Mouse (Mus musculus): ENCODE results near the gene Cyb5r3. TPM values are rescaled to one million over a fixed set of nuclear protein-coding genes. Genes with fewer than 3 reads are reported as not detected.
A peak's percentile ranks its signal among the peaks of the same experiment; 100 is the strongest.

The Cyb5r3 gene
- polyA plus RNA-seq, 1 experiment from 2014 or later, result 187 TPM

DNA sequence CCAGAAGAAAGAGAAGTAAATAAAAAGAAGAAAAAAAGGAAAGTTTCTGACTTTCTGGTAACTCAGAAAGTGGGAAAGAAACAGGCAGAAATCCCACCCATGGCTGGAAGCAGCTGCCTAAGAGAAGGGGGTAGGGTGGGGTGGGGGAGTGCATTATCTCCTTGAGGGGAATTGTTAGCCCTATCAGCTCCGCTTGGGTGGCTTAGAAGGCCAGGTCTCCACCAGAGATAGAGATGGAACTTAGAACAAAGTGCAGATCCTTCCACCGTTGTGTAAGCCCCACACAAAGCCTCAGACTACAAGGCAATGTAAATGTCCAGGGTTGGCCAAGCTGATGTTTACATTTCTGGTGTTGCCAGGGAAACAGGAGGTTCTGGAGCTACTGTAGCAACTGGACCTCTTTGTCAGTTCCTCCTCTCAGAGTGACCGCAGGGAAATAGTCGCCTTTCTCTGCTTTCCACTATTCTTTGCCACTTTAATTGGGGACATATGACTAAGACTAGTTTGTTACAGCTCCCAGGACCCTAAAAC is 9.5 kb upstream of the Cyb5r3 start:
- Histone ChIP-seq H3K4me3 (no peak overlapping the region), H3K4me1 (peaks cover 7% of the 10 kb centered on the region; the same call in 1 of the 2 replicates), H3K27me3 (ENCODE audit: poor library complexity, severe bottlenecking) (no peaks in the 10 kb centered on the region), H3K9me3 (no peaks in the 10 kb centered on the region), H3K27ac (no peak overlapping the region), H3K36me3 (replicated peaks) (no peaks in the 10 kb centered on the region)
- no peak for DNase-seq (ENCODE audit: extremely low spot score, low spot score)
- 62% methylated on average over 4 of the region's 4 CpGs for WGBS

DNA sequence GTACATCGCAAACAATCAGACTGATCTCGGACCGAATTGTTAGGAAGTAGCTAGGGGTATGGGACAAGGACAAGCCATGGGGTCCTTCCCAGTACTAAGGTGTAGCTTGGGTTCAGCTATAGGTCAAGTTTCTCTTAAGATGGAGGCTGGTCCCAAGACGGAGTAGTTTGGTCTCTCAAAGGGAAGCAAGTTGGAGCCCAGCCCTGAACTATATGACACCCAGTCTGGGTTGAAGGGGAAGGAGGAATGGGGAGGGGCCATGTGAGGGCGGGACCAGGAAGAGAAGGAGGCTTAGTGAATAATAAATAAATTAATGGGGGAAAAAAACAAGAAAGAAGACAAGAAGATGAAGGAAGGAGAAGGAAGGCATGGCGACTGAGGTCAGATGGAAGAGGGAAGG is 7.6 kb upstream of the Cyb5r3 start:
- Histone ChIP-seq H3K27ac (no peak overlapping the region), H3K9me3 (no peaks in the 10 kb centered on the region), H3K36me3 (replicated peaks) (no peaks in the 10 kb centered on the region), H3K27me3 (ENCODE audit: poor library complexity, severe bottlenecking) (no peaks in the 10 kb centered on the region), H3K4me3 (no peak overlapping the region), H3K4me1 (peaks cover 7% of the 10 kb centered on the region; the same call in 1 of the 2 replicates)
- no peak for DNase-seq (ENCODE audit: extremely low spot score, low spot score)
- WGBS, result 84% methylated on average over 6 of the region's 6 CpGs

DNA sequence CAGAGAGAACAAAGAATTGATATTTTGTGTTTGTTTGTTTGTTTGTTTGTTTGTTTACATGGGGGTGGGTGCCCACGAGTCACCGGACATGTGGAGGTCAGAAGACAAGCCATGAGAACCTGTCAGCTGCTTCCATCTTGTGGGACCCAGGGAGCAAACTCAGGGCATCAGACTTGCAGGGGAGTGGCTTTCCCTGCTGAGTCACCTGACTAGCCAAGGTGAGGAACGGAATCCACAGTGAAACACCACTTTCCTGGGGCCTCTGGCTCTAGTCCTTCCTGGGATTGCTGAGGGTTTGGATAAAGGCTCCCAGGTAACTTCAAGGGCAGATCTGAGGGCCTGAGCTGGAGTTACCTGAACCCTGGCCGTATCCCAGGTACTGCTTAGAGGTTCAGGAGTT is 4.3 kb upstream of the Cyb5r3 start:
- no peaks in the 10 kb centered on the region for H3K9me3 ChIP-seq
- H3K27ac ChIP-seq, result no peak overlapping the region
- H3K36me3 ChIP-seq (replicated peaks), result no peaks in the 10 kb centered on the region
- H3K27me3 ChIP-seq (ENCODE audit: poor library complexity, severe bottlenecking), result no peaks in the 10 kb centered on the region
- DNase-seq (ENCODE audit: extremely low spot score, low spot score), result no peak
- H3K4me1 ChIP-seq, result peaks cover 11% of the 10 kb centered on the region
- no peak overlapping the region for H3K4me3 ChIP-seq
- 87% methylated on average over 4 of the region's 4 CpGs for WGBS

DNA sequence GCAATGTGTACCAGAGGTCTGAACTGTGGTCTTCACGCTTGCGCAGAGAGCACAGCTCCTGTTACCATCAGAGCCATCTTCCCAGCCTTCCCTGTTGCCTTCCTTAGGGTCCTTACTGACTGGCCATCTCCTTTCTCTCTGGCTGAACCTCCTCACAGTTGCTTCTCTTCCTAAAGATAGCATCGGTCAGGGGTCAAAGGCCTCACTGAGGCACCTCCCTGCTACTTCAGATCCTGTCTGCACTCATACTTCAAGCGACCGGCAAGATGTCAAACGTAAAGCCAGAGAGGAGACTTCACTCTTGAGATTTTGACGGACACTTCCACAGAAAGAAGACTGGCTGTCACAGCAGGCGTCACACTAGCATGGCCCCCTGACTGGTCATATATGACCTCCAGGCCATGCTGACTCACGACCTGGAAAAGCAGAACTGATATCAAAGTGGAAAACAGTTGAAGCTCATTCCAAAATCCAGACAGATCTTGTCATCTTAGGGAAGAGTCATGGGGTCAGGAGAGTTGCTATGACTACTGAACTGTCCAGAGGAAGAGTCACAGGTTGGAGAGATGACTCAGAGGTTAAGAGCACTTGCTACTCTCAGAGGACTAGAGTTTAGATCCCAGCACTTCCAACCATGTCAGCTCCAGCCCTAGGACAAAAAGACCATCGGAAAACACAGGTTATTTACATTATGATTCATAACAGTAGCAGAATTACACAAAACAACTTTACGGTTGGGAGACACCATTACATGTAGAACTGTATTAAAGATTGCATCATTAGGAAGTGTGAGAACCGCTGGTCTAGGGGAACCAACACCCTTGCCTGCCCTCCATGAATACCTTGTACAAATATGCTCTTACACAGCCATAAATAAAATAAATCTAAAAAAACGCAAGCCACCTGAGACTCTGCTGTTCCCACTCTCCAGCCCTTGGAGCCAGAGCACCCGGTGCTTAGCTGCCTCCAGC is 1.8 kb upstream of the Cyb5r3 start:
- Histone ChIP-seq H3K4me3 (no peak overlapping the region), H3K36me3 (replicated peaks) (no peaks in the 10 kb centered on the region), H3K27ac (no peak overlapping the region), H3K9me3 (no peaks in the 10 kb centered on the region), H3K4me1 (peaks cover 34% of the 10 kb centered on the region), H3K27me3 (ENCODE audit: poor library complexity, severe bottlenecking) (no peaks in the 10 kb centered on the region)
- no peak for DNase-seq (ENCODE audit: extremely low spot score, low spot score)
- 91% methylated on average over 14 of the region's 14 CpGs for WGBS

DNA sequence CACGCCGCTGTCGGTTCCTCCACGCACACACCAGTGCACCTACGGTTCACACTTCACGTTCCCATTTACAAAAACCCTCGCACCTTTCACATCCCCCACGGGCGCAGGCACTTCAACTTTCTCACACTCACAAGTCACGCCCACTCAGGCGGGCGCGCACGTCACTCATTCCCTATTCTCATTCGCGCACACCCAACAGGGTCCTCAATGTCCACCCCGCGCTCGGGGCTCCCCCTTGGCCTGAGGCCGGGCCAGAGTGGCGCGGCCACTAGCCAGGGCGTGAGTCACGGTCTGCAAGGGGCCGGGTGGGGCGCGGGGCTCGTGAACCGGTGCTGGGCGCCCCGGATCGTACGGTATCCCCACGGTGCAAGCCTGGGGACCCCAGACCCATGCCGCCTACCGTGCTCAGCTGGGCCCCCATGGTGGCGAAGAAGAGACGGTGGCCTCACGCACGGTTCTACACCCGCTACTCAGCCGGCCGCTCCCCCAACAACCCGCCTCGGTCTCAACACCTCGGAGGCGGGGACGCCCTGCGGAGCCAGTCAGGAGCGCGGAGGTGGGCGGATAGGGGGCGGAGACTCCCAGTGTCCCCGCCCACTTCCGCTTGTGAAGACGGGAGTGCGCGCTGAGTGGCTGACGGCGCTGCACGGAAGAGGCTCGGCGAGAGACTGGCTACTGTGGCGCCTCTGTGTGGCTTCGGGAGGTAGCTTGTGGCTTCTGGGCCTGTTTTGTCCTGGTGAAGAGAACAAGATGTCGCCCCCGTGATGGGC is 495 bp downstream of the Cyb5r3 start:
- peak overlapping the region; percentile 66 for H3K4me3 ChIP-seq

DNA sequence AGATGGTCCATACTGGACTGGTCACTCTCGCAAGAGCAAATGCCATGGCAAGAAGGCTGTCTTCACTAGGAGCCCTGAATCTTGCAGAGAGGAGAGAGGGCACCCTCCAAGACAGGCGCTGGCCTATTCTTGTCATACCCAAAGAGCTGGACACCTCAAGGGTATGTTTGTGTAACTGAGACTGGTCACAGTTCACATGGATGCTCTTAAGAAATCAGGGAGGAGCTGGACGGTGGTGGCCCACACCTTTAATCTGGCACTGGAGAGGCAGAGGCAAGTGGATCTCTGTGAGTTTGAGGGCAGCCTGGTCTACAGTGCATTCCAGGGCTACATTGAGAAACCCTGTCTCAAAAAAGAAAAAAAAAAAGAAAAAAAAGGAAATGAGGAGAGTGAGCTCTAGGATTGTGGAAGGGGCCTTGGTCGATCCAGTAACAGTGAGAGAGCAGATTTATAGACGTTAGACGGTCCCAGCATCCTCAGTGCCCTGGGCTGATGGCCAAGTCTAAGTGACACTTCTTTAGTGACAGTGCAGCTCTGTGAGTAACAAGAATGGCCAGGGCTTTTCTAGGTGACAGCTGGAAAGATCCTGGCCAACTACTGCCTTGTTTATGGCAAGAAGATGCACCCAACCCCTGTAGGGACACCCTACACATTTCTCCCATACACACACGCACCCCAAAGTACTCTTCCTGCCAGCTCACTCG is 1.3 kb downstream of the Cyb5r3 start:
- Histone ChIP-seq H3K27ac (peak overlapping the region; percentile 89), H3K36me3 (replicated peaks) (no peaks in the 10 kb centered on the region), H3K9me3 (no peaks in the 10 kb centered on the region), H3K4me3 (peak overlapping the region; percentile 66), H3K4me1 (peaks cover 39% of the 10 kb centered on the region), H3K27me3 (ENCODE audit: poor library complexity, severe bottlenecking) (no peaks in the 10 kb centered on the region)
- no peak for DNase-seq (ENCODE audit: extremely low spot score, low spot score)
- WGBS, result 70% methylated on average over 8 of the region's 8 CpGs

More for the DNA sequence above, 495 bp downstream of the Cyb5r3 start:
- Histone ChIP-seq H3K27ac (peak overlapping the region; percentile 89), H3K4me1 (peaks cover 35% of the 10 kb centered on the region), H3K36me3 (replicated peaks) (no peaks in the 10 kb centered on the region), H3K9me3 (no peaks in the 10 kb centered on the region), H3K27me3 (ENCODE audit: poor library complexity, severe bottlenecking) (no peaks in the 10 kb centered on the region)
- DNase-seq (ENCODE audit: extremely low spot score, low spot score), result peak; percentile 95
- WGBS, result under 1% methylated on average over 67 of the region's 67 CpGs

DNA sequence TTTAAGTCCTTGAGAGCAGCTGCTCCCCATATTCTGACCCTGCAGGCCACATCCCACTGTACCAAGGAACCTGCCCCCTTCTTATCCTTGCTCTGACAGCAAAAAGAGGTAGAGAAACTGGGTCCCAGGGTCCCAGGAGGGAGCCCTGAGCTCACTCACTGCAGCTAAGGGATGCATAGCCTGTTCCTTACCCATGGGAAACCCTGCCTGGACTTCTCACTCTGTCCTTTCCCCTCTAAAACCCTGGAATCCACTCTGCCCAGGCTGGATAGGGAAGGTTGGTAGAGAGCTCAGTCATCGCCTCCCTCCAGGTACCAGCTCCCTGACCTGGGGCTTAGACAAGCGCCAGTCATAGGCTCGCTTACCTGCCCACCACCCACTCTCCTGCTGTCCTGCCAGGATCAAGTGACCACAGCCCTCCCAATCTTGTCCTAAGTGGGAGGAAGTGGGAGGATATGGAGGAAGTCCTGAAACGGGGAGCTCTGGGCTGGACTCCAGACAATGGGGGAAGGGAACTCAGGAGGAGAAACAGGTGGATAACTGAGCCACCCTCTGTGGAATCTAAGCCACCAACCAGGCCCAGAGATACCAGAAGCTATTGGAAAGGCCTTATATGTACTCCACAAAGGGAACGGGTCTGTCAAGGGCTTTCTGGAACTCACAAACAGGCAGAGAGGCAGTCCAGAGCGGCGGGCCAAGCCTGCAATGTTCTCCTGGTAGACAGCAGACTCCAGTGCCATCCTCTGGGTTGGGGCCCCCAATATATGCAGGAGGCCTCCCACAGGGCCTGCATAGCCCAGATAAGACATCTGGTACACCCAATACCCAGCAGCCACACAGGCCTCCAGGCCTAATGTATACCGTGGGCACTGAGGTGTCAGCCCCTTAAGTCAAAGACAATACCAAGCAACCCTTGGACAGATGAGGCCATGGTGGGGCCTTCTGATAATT is 2.3 kb downstream of the Cyb5r3 start:
- Histone ChIP-seq H3K27ac (peak overlapping the region; percentile 0), H3K27me3 (ENCODE audit: poor library complexity, severe bottlenecking) (no peaks in the 10 kb centered on the region), H3K9me3 (no peaks in the 10 kb centered on the region), H3K36me3 (replicated peaks) (peaks cover 6% of the 10 kb centered on the region), H3K4me3 (peak overlapping the region; percentile 66; the same call in 1 of the 2 replicates), H3K4me1 (peaks cover 39% of the 10 kb centered on the region)
- WGBS, result 88% methylated on average over 8 of the region's 8 CpGs
- DNase-seq (ENCODE audit: extremely low spot score, low spot score), result no peak

DNA sequence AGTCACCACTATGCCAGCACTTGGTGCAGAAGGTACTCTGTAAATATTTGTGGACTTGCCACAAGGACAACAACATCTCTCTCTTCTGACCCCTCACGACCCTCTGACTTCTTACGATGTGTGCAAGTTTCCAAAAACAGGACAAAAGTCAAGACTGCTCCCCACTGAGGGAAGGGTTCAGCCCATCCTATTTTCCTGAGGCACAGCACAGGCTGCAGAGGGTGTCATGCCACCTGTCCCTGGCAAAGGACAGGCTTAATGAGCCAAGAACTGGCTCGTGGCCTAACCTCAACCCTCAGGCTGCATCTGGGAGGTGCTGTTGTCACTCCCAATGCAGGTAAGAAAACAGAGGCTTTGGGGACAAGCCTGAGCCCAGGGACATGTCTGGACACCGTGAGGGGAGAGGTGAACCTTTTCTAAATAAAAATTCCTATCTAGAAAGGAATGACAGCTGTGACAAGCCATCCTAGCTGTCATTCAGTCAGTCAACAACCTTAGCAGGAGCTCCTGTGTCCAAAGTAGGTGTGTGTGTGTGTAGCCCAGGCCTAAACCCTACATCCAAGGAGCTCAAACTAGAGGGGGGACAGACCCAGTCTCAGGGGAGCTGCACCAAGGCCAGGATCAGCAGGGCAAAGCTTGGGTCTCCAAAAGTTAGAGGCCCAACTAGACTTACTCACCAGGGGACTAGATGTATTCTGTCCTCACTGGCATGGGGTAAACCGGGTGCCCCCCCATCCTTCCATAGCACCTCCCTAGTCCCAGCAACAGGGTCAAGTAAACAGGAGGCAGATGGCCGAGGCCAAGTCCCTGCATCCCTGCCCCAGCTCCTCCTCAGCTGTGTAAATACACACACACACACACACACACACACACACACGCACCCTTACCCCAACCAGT is 3.3 kb downstream of the Cyb5r3 start:
- Histone ChIP-seq H3K27ac (peak overlapping the region; percentile 0; the same call in 1 of the 2 replicates), H3K9me3 (no peaks in the 10 kb centered on the region), H3K36me3 (replicated peaks) (peaks cover 10% of the 10 kb centered on the region), H3K4me3 (no peak overlapping the region; the same call in 1 of the 2 replicates), H3K27me3 (ENCODE audit: poor library complexity, severe bottlenecking) (no peaks in the 10 kb centered on the region), H3K4me1 (peaks cover 39% of the 10 kb centered on the region)
- WGBS, result 83% methylated on average over 7 of the region's 7 CpGs
- DNase-seq (ENCODE audit: extremely low spot score, low spot score), result no peak

DNA sequence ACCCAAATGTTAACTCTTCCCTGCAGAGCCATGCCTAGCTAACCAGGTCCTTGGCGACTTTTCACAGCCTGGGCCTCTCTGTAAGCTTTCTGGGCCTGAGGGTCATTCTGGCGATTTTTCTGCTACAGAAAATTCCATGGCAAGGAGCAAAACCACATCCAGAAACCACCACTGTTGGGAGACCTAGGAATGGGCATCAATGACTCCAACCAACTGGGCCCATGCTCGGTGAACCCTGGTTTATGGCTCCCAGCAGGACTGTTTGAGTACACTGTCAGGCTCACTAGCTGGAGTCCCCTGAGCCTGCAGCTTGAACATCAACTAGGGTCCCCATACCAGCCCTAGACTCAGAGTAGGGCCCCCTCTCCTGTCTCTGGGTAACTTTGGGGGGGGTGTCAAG is 4.1 kb downstream of the Cyb5r3 start:
- H3K27me3 ChIP-seq (ENCODE audit: poor library complexity, severe bottlenecking), result no peaks in the 10 kb centered on the region
- H3K4me3 ChIP-seq, result no peak overlapping the region
- H3K4me1 ChIP-seq, result peaks cover 39% of the 10 kb centered on the region
- no peaks in the 10 kb centered on the region for H3K9me3 ChIP-seq
- no peak overlapping the region for H3K27ac ChIP-seq
- no peak for DNase-seq (ENCODE audit: extremely low spot score, low spot score)
- peaks cover 15% of the 10 kb centered on the region for H3K36me3 ChIP-seq (replicated peaks)
- WGBS, result 87% methylated on average over 3 of the region's 3 CpGs

DNA sequence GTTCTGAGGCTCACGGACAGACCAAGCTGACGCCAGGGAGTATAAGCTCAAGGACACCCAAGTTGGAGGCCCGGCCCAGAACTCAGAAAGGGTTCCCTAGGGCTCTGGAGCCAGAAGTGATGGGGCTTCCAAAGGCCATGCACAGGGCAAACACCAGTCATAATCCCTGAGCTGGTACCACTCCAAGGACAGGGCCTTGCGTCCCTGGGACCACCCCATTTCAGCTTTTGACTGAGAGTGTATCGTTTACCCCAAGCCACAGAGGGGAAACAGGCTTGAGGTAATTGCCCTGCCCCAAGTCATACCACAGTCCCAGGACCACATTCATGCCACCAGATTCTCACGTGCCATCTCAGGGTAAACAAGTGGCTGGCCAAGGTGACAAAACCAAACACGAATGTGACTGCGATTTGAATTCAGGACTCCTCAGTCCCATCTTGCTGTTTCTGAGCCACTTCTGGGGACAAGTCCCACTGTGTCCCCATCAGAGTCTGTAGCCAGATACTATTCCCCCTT is 4.8 kb downstream of the Cyb5r3 start:
- Histone ChIP-seq H3K27me3 (ENCODE audit: poor library complexity, severe bottlenecking) (no peaks in the 10 kb centered on the region), H3K9me3 (no peaks in the 10 kb centered on the region), H3K4me1 (peaks cover 33% of the 10 kb centered on the region), H3K36me3 (replicated peaks) (peaks cover 22% of the 10 kb centered on the region), H3K27ac (0 out of 2 replicates have a peak overlapping the region, but pooled peaks have one; percentile 4), H3K4me3 (no peak overlapping the region)
- WGBS, result 91% methylated on average over 8 of the region's 8 CpGs
- no peak for DNase-seq (ENCODE audit: extremely low spot score, low spot score)

All from forebrain, embryonic 10.5 days (tissue).